Mouse (Mus musculus): Measurements from ENCODE around the gene Slc11a2. TPM values are rescaled to one million over a fixed set of nuclear protein-coding genes. Genes with fewer than 3 reads are reported as not detected.

Slc11a2 gene
- polyA plus RNA-seq, 1 experiment from 2014 or later, result 17.0 TPM

DNA sequence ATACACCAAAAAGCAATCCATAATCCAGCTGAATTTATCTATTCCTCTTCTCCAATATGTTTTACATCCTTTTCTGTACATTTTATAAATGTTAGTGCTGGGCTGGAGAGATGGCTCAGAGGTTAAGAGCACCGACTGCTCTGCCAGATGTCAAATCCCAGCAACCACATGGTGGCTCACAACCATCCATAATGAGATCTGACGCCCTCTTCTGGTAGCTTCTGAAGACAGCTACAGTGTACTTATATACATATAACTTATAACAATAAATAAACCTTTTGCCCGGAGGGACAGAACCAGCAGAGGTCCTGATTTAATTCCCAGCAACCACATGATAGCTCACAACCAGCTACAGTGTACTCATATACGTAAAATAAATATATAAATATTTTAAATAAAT, 23.7 kb upstream of the Slc11a2 start:
- Histone ChIP-seq H3K27ac (replicated peaks; ENCODE audit: low read depth, low read length) (no peak overlapping the region), H3K4me1 (ENCODE audit: control insufficient read depth, insufficient read depth, low read length) (peaks cover 12% of the 10 kb centered on the region), H3K27me3 (replicated peaks; ENCODE audit: control insufficient read depth, insufficient read depth, low read length) (no peaks in the 10 kb centered on the region), H3K9ac (ENCODE audit: low read depth, low read length) (no peak overlapping the region), H3K9me3 (ENCODE audit: control insufficient read depth, low read length) (no peaks in the 10 kb centered on the region), H3K36me3 (ENCODE audit: control insufficient read depth, insufficient read depth, low read length) (no peaks in the 10 kb centered on the region), H3K4me2 (ENCODE audit: low read depth, low read length) (no peak overlapping the region), H3K4me3 (ENCODE audit: low read depth, low read length) (no peak overlapping the region)
- DNase-seq (ENCODE audit: low spot score), result no peak
- 73% methylated on average over 4 of the region's 4 CpGs for WGBS
- no peak for ATAC-seq (ENCODE audit: low read depth)

DNA sequence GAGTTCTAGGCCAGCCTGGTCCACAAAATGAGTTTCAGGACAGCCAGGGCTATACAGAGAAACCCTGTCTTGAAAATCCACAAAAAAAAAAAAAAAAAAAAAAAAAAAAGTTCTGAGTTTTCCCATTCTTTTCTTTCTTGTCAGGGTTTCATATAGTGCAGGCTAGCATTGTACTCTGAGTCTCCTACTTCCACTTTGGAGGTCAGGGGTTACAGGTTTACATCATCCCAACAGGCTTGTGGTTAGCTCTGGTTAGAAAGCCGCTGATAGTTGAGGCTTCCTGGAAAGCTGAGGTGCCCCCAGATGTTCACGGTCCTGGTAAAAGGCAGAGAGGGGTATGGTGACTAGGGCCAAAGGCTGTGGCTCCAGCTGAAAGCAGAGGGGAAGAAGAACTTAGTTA, 22.0 kb upstream of the Slc11a2 start:
- Histone ChIP-seq H3K27ac (replicated peaks; ENCODE audit: low read depth, low read length) (no peak overlapping the region), H3K36me3 (ENCODE audit: control insufficient read depth, insufficient read depth, low read length) (no peaks in the 10 kb centered on the region), H3K9ac (ENCODE audit: low read depth, low read length) (no peak overlapping the region), H3K4me1 (ENCODE audit: control insufficient read depth, insufficient read depth, low read length) (peaks cover 12% of the 10 kb centered on the region), H3K27me3 (replicated peaks; ENCODE audit: control insufficient read depth, insufficient read depth, low read length) (no peaks in the 10 kb centered on the region), H3K4me3 (ENCODE audit: low read depth, low read length) (no peak overlapping the region), H3K9me3 (ENCODE audit: control insufficient read depth, low read length) (no peaks in the 10 kb centered on the region), H3K4me2 (ENCODE audit: low read depth, low read length) (no peak overlapping the region)
- 77% methylated on average over 2 of the region's 2 CpGs for WGBS
- ATAC-seq (ENCODE audit: low read depth) (no peak), DNase-seq (ENCODE audit: low spot score) (no peak)

DNA sequence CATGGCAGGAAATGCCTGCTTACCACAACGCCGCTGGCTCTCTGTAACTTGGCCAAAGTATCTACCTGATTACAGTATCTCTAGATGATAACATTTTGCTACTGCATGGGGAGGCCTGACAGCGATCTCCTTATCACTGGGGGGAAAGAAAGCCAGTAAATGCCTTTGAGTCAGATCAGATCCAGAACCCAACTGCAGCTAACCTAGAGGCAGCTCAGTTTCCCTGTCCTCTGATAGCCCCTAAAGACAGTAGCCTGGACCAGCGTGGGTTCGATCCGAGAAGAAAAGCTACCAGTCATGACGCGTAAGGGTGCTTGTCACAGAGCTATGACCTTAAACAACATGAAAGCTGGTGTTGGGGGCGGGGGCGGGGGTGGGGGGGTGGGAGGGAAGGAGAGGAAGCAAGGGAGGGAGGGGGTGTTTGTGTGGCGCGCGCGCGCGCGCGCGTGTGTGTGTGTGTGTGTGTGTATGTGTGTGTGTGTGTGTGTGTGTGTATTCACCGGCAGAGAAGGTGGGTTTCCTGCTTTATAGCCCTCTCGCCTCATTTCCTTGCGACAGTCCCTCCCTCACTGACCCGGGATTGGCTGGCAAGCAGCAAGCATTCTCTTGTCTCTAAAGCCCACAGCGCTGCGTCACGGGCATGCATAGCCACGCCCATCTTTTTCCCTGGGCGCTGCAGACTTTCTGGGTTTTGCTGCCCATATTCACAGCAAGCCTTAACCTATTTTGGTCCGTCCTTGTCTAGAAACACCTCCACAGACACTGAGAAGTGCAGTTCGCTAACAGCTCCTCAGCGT, 18.5 kb upstream of the Slc11a2 start:
- Histone ChIP-seq H3K9ac (ENCODE audit: low read depth, low read length) (peak overlapping the region; percentile 66), H3K9me3 (ENCODE audit: control insufficient read depth, low read length) (no peaks in the 10 kb centered on the region), H3K4me1 (ENCODE audit: control insufficient read depth, insufficient read depth, low read length) (peaks cover 3% of the 10 kb centered on the region; the same call in 1 of the 2 replicates), H3K27ac (replicated peaks; ENCODE audit: low read depth, low read length) (peak overlapping the region; percentile 87), H3K4me2 (ENCODE audit: low read depth, low read length) (peak overlapping the region; percentile 61), H3K27me3 (replicated peaks; ENCODE audit: control insufficient read depth, insufficient read depth, low read length) (no peaks in the 10 kb centered on the region), H3K4me3 (ENCODE audit: low read depth, low read length) (peak overlapping the region; percentile 46), H3K36me3 (ENCODE audit: control insufficient read depth, insufficient read depth, low read length) (no peaks in the 10 kb centered on the region)
- WGBS, result 6% methylated on average over 19 of the region's 31 CpGs
- DNase-seq (ENCODE audit: low spot score) (peak; percentile 98), ATAC-seq (ENCODE audit: low read depth) (peak; percentile 98)

DNA sequence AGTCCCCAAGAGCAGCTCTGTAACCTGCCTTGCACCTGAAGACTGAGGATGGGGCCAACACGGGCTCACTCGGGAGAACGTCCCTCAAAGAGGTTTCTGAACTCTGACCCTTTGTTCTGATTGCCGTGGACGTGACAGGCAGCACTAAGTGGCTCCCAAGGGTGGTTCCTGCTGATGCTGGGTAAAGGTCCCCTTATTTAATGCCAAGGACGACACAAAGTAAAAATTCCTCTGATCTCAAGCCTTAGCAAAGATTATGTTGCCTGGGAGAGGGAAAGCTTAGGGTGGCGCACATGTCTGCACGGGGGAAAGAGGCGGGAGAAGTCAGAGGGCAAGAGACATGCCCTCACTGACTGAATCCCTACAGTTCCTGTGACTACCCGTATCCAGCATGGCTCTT, 11.6 kb upstream of the Slc11a2 start:
- DNase-seq (ENCODE audit: low spot score), result no peak
- Histone ChIP-seq H3K4me3 (ENCODE audit: low read depth, low read length) (no peak overlapping the region), H3K27ac (replicated peaks; ENCODE audit: low read depth, low read length) (no peak overlapping the region), H3K36me3 (ENCODE audit: control insufficient read depth, insufficient read depth, low read length) (no peaks in the 10 kb centered on the region), H3K4me2 (ENCODE audit: low read depth, low read length) (no peak overlapping the region), H3K4me1 (ENCODE audit: control insufficient read depth, insufficient read depth, low read length) (no peaks in the 10 kb centered on the region), H3K27me3 (replicated peaks; ENCODE audit: control insufficient read depth, insufficient read depth, low read length) (no peaks in the 10 kb centered on the region), H3K9me3 (ENCODE audit: control insufficient read depth, low read length) (no peaks in the 10 kb centered on the region), H3K9ac (ENCODE audit: low read depth, low read length) (no peak overlapping the region)
- no peak for ATAC-seq (ENCODE audit: low read depth)
- 58% methylated on average over 10 of the region's 10 CpGs for WGBS

DNA sequence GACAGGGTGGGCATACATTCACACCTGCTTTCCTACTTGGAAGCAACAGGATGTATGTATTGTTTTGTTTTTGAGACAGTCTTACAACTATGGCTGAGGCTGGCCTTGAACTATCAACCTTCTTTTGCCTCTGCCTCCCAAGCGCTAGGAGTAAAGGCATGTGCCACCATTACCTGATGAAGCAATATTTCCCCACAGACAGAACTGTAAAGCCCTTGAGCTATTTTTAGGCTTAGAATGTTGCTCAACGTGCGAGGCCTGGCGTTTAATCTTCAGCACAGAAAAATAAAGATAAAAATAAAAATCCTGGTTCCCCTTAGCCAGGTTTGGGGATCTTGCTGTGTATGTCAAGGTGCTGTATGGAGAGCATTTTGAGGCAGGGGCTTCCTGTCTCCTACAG, 11.2 kb upstream of the Slc11a2 start:
- H3K4me3 ChIP-seq (ENCODE audit: low read depth, low read length), result no peak overlapping the region
- DNase-seq (ENCODE audit: low spot score) (no peak), ATAC-seq (ENCODE audit: low read depth) (no peak)
- no peak overlapping the region for H3K4me2 ChIP-seq (ENCODE audit: low read depth, low read length)
- H3K27ac ChIP-seq (replicated peaks; ENCODE audit: low read depth, low read length), result no peak overlapping the region
- H3K4me1 ChIP-seq (ENCODE audit: control insufficient read depth, insufficient read depth, low read length), result no peaks in the 10 kb centered on the region
- H3K36me3 ChIP-seq (ENCODE audit: control insufficient read depth, insufficient read depth, low read length), result no peaks in the 10 kb centered on the region
- H3K27me3 ChIP-seq (replicated peaks; ENCODE audit: control insufficient read depth, insufficient read depth, low read length), result no peaks in the 10 kb centered on the region
- H3K9ac ChIP-seq (ENCODE audit: low read depth, low read length), result no peak overlapping the region
- no peaks in the 10 kb centered on the region for H3K9me3 ChIP-seq (ENCODE audit: control insufficient read depth, low read length)
- WGBS, result 73% methylated on average over 4 of the region's 4 CpGs

DNA sequence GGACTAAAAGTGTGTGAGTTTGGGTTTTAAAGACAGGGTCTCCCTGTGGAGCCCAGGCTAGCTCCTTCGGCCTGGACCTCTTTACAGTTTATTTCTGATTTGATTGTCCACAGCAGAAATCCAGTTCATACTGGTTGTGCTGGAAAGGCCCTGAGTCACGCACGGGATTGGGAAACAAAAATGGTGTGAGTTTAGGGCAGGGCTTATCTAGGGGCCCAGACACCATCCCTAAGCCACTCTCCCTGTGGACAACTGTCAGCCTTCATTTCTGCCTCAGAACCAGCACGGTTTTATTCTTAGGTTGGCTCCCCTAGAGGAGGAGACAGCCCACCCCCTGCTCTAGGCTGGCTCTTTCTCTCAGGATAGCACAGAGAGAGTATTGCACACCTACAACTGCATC, 8.4 kb upstream of the Slc11a2 start:
- H3K27ac ChIP-seq (replicated peaks; ENCODE audit: low read depth, low read length), result no peak overlapping the region
- DNase-seq (ENCODE audit: low spot score), result no peak
- ATAC-seq (ENCODE audit: low read depth), result no peak
- no peaks in the 10 kb centered on the region for H3K4me1 ChIP-seq (ENCODE audit: control insufficient read depth, insufficient read depth, low read length)
- no peak overlapping the region for H3K9ac ChIP-seq (ENCODE audit: low read depth, low read length)
- H3K27me3 ChIP-seq (replicated peaks; ENCODE audit: control insufficient read depth, insufficient read depth, low read length), result no peaks in the 10 kb centered on the region
- WGBS, result 62% methylated on average over 4 of the region's 4 CpGs
- no peak overlapping the region for H3K4me3 ChIP-seq (ENCODE audit: low read depth, low read length)
- H3K4me2 ChIP-seq (ENCODE audit: low read depth, low read length), result no peak overlapping the region
- no peaks in the 10 kb centered on the region for H3K36me3 ChIP-seq (ENCODE audit: control insufficient read depth, insufficient read depth, low read length)
- no peaks in the 10 kb centered on the region for H3K9me3 ChIP-seq (ENCODE audit: control insufficient read depth, low read length)

DNA sequence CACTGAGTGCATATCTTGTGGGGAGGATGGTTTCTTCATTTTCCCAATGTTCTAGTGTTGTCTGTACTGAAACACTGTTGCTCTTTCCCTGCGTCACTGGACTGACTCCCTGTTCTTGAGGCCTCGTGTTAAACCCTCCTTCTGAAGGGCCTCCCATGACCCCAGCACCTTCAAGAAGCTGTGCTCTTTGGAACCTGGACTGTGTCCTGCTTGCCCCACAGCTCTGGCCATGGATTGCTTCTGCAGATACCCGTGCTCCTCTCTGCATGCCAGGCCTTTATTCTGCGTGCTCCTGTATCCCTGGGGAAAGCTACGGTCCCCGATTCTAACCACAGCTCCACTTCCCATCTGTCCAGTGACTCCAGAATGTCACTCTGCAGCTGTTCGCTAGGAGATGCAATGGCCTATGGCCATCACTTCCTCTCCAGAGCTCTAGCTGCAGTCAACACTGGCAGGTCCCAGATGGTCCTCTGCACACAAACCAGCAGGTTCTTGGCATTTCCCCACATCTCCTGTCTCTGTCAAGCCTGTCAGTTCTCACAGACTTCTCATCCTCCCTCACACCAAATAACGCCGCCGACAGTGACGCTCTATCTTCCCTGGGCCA, 5.2 kb upstream of the Slc11a2 start:
- no peaks in the 10 kb centered on the region for H3K4me1 ChIP-seq (ENCODE audit: control insufficient read depth, insufficient read depth, low read length)
- H3K9ac ChIP-seq (ENCODE audit: low read depth, low read length), result no peak overlapping the region
- peaks cover 6% of the 10 kb centered on the region for H3K27me3 ChIP-seq (replicated peaks; ENCODE audit: control insufficient read depth, insufficient read depth, low read length)
- H3K36me3 ChIP-seq (ENCODE audit: control insufficient read depth, insufficient read depth, low read length), result no peaks in the 10 kb centered on the region
- H3K4me2 ChIP-seq (ENCODE audit: low read depth, low read length), result no peak overlapping the region
- WGBS, result 74% methylated on average over 11 of the region's 11 CpGs
- DNase-seq (ENCODE audit: low spot score) (peak; percentile 17), ATAC-seq (ENCODE audit: low read depth) (no peak)
- no peak overlapping the region for H3K27ac ChIP-seq (replicated peaks; ENCODE audit: low read depth, low read length)
- H3K4me3 ChIP-seq (ENCODE audit: low read depth, low read length), result no peak overlapping the region
- no peaks in the 10 kb centered on the region for H3K9me3 ChIP-seq (ENCODE audit: control insufficient read depth, low read length)

DNA sequence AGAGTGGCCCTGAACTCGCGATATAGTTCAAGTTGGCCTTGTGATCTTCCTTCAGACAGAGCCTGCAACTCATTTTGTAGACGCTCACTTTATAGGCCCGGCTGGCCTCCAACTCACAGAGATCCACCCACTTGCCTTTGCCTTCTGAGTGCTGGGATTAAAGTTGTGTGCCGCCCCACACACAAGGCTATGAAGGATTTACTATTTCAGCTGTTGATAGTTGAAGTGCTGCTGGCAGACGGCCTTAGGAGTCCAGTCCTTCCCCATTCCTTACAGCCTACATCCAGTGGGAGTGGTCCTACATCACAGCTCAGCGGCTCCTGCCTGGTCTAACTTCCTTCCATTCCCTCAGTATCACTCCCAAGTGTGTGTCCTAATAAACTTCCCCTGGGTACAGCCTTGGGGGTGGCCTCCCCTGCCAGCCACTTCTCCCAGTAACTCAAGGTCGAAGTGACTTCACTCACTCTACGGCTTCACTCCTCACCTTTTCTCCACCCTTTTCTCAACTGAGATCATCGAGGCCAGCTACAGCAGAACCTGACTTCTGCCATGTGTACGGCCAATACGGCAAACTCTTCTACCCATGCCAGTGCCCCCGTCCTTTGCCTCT, 3.5 kb upstream of the Slc11a2 start:
- Histone ChIP-seq H3K36me3 (ENCODE audit: control insufficient read depth, insufficient read depth, low read length) (no peaks in the 10 kb centered on the region), H3K27me3 (replicated peaks; ENCODE audit: control insufficient read depth, insufficient read depth, low read length) (peaks cover 18% of the 10 kb centered on the region)
- WGBS, result 77% methylated on average over 12 of the region's 13 CpGs

More for the DNA sequence above, 3.5 kb upstream of the Slc11a2 start:
- Histone ChIP-seq H3K27ac (replicated peaks; ENCODE audit: low read depth, low read length) (no peak overlapping the region), H3K4me2 (ENCODE audit: low read depth, low read length) (no peak overlapping the region), H3K9ac (ENCODE audit: low read depth, low read length) (no peak overlapping the region), H3K9me3 (ENCODE audit: control insufficient read depth, low read length) (no peaks in the 10 kb centered on the region), H3K4me1 (ENCODE audit: control insufficient read depth, insufficient read depth, low read length) (peaks cover 9% of the 10 kb centered on the region; the same call in 1 of the 2 replicates), H3K4me3 (ENCODE audit: low read depth, low read length) (no peak overlapping the region)
- DNase-seq (ENCODE audit: low spot score) (peak; percentile 59), ATAC-seq (ENCODE audit: low read depth) (peak; percentile 27; the same call in 1 of the 2 replicates)
